Mouse (Mus musculus): ENCODE measurements around the gene Rnft1. TPM values are rescaled to one million over a fixed set of nuclear protein-coding genes. Genes with fewer than 3 reads are reported as not detected.

Gene Rnft1
- polyA plus RNA-seq, 1 experiment from 2014 or later: 17.8 TPM

- 61% methylated on average over 8 of the region's 8 CpGs for WGBS (ENCODE audit: insufficient replicate concordance)
- peak overlapping the region; percentile 90 for H3K27ac ChIP-seq
- DNase-seq (no peak), ATAC-seq (ENCODE audit: low read depth) (no peak)
- H3K27me3 ChIP-seq: no peaks in the 10 kb centered on the region
- H3K9me3 ChIP-seq (replicated peaks): no peaks in the 10 kb centered on the region
- peak overlapping the region; percentile 77 for H3K9ac ChIP-seq
- peaks cover 20% of the 10 kb centered on the region for H3K36me3 ChIP-seq
- peak overlapping the region; percentile 73 for H3K4me2 ChIP-seq
- peaks cover 36% of the 10 kb centered on the region for H3K4me1 ChIP-seq (replicated peaks)
- H3K4me3 ChIP-seq (replicated peaks): peak overlapping the region; percentile 91
Observed at GRCm38 (mm10) chr11:86545556-86545955, 61.1 kb downstream of the Rnft1 start.

- WGBS (ENCODE audit: insufficient replicate concordance): 89% methylated on average over 1 of the region's 1 CpGs
Observed at GRCm38 (mm10) chr11:86547412-86547811, 63.0 kb downstream of the Rnft1 start.

More at GRCm38 (mm10) chr11:86547412-86547811, 63.0 kb downstream of the Rnft1 start:
- Histone ChIP-seq H3K9me3 (replicated peaks) (no peaks in the 10 kb centered on the region), H3K27me3 (no peaks in the 10 kb centered on the region), H3K9ac (no peak overlapping the region), H3K4me3 (replicated peaks) (no peak overlapping the region), H3K4me2 (no peak overlapping the region), H3K36me3 (peaks cover 24% of the 10 kb centered on the region), H3K27ac (no peak overlapping the region), H3K4me1 (replicated peaks) (peaks cover 26% of the 10 kb centered on the region)
- DNase-seq (no peak), ATAC-seq (ENCODE audit: low read depth) (no peak)

Other genes starting within 250 kb of the Rnft1 start
- gene Ints2, start 227.1 kb upstream of the Rnft1 start, polyA plus RNA-seq (2015; fragmentation: Nextera tagmentation; extraction: Ambion mirVana): 13.7 and 18.4 TPM in 2 replicates
- gene Med13, start 127.1 kb upstream of the Rnft1 start, polyA plus RNA-seq (2015; fragmentation: Nextera tagmentation; extraction: Ambion mirVana): 2.9 and 3.6 TPM in 2 replicates
- 30.5 and 34.4 TPM in 2 replicates for gene Rps6kb1, start 60.1 kb downstream of the Rnft1 start, polyA plus RNA-seq (2015; fragmentation: Nextera tagmentation; extraction: Ambion mirVana)
- gene Tubd1, start 60.3 kb downstream of the Rnft1 start, polyA plus RNA-seq (2015; fragmentation: Nextera tagmentation; extraction: Ambion mirVana): 13.2 and 13.6 TPM in 2 replicates
- gene Vmp1, start 199.2 kb downstream of the Rnft1 start, polyA plus RNA-seq (2015; fragmentation: Nextera tagmentation; extraction: Ambion mirVana): 89.2 and 103 TPM in 2 replicates
- gene Ptrh2, start 199.3 kb downstream of the Rnft1 start, polyA plus RNA-seq (2015; fragmentation: Nextera tagmentation; extraction: Ambion mirVana): 23.0 and 23.3 TPM in 2 replicates

Data from liver, embryonic 13.5 days (tissue).